Mouse (Mus musculus) urinary bladder, postnatal 14 days (tissue): ENCODE data around the gene Guca2b.
"Not testable (repeated sequence)": the region's sequence is repeated elsewhere in the genome, so short reads cannot be mapped to it uniquely, and the experiment has no call there.

Experiments
- DNase-seq: peaks from one replicate; pipeline ENCODE4 v3.0.0; 2021; ENCODE audit warnings: low spot score

Guca2b gene

DNA sequence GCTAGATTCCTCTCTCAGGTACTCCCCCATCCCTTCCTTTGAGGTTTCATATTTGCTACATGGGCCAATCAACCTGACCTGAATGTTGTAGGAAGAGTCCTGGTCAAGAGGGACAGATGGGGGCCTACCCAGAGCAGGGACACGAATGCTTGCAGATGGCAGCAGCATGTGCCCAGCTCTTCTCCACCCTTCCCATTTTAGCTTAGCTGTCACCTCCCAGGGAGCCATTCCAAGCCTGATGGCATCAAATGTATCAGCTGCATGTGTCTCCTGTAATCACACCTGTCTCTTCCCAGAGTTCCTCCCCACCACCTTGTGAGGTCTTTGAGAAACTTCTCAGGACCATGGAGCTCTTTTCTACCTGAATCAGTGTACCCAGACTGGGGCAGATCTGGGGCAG is 1.7 kb downstream of the Guca2b start:
- DNase-seq, result no peak

DNA sequence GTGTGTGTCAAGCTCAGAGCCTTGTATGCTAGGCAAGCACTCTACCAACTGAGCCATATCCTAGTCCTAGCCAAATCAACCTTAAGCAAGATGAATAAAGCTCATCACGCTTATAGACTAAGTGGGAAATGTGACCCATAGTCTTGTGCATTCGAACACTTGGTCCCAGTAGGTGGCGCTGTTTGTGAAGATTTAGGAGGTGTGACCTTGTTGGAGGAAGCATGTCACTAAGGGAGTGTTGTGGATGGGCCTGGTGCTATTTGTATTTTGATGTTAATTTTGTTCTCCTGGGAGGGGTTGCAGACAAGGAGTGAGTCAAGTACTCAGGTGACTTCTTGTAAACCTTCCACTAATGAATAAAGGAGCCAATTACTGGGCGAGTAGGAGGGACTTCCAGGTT is 16.1 kb downstream of the Guca2b start:
- DNase-seq, result no peak

DNA sequence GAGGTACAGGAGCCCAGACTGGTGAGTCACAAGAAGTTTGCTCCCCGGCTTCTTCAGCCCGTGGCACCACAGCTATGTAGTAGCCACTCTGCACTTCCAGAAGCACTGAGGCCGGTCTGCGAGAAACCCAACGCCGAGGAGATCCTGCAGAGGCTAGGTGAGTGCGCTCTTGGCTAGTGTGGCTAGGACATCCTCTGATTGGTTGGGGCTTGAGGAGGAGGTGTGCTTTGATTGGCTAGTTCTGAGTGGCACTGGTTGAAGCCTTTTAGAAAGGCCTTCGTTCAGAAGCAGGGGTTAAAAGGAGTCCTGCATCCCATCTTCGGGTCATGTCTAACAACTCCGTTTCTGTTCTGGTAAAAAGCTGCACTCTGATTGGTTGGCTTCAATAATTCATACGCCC is 20.1 kb downstream of the Guca2b start:
- no peak for DNase-seq

DNA sequence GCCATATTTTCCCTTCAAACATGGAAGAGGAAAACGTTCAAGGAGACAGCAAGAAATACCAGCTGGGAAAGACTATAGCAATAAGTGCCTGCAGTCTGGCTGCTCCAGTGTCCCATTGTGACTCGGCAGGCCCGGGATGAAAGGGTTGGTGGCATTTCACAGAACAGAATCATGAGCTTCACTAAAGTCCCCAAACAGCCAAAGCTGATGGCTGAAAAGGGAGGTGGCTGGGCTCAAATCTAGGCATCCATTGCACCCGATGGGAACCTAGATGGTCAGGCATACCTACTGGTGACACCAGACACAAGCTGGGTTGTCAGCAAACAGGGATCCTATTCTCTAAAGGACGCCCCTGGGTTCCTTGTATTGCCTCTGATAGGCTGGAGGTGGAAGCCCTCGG is 20.8 kb downstream of the Guca2b start:
- no peak for DNase-seq

DNA sequence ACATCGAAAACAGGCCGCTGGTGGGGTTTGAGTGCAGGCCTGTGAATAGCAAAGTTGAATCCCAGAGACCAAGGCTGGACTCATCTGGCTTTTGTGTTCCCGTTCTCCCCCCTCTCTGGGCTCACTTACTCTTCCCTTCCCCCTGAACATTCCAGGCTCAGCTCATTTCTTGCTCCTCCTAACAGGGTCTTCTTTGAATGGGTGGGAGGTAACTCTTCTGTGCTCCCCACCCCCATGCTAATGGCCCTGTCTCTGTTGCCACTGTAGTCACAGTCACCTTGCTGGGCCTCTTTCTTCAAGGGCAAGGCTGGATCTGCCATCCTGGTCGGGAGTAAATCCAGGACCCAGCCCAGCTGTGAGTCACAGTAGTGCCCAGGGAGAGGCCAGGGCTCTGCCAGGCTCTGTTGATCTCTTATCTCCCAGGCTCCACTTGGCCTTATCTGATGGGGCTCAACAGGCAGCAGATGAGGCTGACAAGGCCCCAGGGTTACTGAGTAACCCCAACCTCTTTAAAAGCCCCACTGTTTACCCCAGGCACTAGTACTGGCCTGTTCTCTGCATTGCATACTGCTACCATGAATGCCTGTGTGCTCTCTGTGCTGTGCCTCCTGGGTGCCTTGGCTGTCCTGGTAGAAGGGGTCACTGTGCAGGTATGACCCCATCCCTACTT is 21.4 kb downstream of the Guca2b start, which contains the start of gene Guca2a:
Gene Guca2a (plus strand): TSS at position 529 of the 670 bp plus-strand sequence.
- peak; percentile 78 for DNase-seq

DNA sequence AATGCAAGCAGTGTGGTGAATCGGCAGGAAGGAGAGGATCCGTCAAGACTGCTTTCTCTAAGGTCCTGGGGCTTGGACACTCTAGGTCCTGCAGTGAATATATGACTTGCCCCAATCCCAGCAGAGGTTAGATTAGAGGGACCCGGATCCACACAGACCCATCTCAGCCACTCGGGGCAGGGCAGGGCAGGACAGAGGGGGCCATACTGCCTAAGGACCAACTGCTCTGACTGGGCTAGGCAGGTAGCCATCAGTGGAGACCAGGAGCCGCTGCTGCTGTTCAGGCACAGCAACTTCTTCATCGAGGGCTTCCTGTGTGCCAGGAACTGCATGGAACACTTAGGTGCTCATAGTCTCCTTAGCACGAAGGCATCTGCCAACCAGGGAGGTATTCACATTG is 22.0 kb downstream of the Guca2b start:
- DNase-seq, result no peak

DNA sequence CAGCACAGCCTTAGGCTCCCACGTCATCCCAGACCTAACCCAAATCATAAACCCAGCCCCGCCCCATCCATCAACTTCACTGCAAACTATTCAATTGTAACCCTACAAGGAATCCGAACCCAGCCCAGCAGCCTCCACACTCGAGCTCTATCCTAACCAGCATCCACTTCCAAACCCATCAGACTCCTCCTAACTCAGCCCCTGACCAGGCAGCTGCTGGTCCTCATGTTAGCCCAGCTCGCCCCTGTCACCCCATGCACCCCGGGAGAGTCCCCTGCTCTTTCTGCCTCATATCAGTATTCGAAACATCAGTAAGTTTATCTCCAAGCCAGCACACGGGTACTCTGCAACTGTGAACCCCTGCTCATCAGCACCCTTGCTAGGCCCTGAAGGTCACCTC is 23.1 kb downstream of the Guca2b start:
- no peak for DNase-seq

DNA sequence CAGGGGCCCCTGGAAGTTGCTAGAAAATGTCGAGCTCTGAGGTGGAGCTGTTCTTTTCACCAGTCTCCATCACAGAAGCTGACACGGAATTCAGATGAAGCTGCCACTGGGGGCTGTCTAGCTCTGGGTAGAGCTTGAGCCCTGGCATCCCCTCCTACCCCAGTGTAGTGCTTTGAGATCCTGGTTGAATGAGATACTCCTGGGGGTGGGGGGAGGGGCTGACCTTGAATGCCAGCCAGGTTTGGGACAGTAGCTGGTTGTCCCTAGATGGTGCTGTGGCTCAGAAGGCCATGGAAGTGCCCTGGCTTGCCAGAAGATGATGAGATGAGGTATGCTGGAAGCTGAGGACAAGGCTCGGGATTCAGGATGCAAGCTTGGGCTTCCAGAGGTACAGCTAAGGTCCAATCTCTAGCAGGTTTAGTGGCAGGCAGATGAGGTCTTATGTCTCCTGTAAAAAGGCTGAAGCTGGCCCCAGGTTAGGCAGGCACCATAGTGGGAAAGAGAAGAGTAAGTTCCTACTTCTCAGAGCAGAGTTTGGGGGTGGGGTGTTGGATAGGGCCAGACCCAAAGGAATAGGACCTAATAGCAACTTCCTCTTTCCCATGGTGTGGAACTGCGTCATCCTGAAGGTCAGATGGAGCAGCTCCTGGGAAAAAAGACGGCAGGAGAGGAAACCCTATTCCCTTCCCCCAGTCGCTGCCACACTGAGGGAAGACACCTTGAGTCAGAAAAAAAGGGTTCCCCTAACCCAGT is 23.7 kb downstream of the Guca2b start:
- DNase-seq, result no peak

DNA sequence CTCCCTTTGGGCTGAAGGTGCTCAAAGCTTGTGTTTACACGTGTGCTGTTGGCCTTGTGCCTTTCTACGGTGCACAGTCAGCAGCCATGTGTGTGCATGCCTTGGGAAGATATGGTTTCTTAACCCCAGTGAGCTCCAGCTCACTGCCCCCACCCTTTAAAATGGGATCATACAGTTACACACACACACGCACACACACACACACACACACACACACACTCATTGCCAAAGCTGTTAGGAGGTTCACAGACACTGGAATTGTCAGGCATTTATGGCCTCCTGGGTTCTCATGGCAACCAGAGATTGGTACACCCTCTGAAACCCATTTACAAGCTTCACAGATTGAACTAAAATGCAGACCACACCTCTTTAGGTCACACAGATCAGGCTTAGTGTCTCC is 24.8 kb downstream of the Guca2b start:
- DNase-seq, result no peak

DNA sequence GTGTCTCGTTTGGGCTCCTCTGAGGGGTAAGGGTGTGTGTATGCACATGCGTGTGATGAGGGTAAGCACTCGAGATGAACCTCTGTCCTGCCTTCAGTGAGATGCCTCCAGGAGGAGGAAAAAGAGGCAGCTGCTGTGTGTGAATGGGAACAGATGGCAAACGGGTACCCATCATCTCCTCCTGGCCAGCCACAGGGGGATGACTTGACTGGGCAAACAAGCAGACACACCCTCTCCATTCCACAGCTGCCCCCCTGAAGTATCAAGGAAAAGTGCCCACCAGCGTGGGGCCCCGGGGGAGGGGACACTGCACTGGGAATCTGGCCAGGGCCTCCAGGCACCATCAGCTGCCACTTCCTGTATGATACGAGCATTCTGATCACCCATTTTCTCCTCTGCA is 25.4 kb downstream of the Guca2b start:
- no peak for DNase-seq

DNA sequence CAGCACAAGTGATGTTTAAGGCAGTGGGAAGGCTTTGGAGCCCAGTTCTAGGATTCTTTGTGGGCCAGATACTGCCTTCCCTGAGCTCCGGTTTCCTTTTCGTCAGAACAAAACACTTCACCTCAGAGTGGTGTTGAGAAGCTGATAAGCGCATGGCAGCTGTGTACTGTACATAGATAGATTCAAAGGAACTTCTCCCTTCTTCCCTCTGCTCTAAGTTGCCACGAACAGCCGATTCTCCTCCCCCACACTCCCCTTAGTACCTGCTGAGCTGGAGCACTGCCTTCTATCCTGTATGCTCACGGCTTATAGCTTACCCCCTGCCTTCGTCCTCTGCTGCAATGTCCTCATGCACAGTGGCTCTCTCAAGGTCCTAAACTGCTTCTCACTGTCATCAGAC is 26.0 kb downstream of the Guca2b start:
- no peak for DNase-seq

DNA sequence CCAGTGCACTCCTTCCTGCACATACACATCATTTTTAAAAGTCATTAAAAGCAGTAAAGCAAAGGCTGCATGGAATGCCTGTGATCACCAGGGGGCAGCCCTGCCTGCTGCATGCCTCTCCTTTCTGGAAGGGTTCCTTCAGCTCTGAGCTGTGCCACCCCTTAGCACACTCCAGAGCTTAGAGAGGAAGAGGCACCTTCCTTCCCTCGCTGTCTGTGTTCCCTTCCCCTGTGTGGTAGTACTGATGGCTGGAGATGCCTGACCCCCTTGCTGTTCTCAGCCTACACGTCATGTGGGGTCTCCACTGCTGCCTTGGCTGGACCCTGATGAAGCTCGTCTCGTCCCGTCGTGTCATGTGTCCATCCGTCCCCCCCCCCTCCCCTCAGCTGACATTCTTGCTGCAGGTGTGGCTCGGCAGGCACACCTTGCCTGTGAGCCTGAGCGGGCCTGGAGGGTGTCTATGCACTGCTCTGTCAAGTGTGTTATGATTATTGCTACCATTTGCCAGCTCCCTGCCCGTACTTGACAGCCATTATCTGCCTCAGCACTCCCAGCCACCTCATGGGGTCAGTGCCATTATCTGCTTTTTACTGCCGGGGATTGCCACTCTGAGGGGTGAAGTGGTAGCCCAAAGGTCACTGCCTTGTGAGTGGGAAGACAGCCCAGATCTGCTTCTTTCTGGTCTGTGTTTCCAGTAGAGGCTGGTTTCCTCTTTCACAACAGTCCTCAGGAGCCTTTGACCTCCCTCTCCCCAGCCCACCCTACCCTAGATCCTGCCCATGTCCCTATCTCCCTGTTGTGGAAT is 27.4 kb downstream of the Guca2b start:
- DNase-seq, result peak; percentile 63

DNA sequence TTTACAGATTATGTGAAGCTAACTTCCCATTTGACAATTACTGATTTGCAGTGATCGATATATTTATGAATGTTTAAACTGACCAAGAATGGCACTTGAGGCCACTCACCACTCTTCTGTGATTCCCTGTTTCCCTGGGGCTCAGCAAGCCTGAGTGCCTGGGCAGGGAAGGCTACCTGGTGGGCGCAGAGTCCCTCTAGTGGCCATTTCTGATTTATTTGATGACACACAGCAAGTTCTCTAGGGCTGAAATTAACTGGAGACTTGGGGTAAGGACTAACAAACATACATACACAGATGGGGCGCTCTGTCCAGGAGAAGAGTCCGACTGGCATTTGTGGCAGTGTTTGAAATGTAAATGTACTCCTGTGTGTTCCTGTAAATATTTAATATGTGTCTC is 30.4 kb downstream of the Guca2b start:
- DNase-seq, result not testable (repeated sequence)

DNA sequence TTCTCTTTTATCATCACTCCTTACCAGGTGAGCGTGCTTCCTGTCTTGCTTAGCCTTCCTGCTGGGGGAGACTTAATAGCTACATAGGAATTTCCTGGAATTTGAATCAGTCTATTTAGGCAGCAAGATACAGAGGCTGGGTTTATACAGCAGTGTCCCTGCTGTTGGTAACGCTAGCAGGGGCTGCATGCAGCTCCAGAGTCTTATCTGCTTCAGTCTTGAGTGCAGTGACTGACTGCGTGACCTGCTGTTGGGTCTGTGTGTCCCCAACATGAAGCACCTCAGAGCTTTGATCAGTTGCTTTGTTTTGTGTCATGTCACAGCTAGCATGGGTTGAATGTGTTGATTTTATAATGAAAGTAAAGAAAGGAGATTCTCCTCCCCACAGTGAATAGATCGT is 31.4 kb downstream of the Guca2b start:
- DNase-seq, result no peak

DNA sequence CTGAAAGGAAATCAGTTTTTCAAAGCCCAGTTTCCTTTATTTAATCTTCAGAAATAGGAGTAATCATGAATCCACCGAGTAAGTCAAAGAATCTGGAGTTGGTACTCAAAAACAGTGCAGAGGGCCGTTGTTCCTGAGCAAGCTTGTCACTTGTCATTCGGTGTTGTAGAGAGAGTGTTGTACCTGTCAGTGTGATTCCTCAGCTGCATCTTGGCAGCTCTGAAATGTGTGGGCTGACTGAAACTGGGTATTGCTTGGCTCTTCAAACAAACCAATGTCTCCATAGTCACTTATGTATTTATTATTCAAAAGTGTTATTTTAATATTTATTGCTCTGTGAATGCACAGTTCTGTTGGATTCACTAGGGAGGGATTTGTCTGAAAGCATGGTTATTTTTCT is 31.9 kb downstream of the Guca2b start:
- DNase-seq, result no peak

DNA sequence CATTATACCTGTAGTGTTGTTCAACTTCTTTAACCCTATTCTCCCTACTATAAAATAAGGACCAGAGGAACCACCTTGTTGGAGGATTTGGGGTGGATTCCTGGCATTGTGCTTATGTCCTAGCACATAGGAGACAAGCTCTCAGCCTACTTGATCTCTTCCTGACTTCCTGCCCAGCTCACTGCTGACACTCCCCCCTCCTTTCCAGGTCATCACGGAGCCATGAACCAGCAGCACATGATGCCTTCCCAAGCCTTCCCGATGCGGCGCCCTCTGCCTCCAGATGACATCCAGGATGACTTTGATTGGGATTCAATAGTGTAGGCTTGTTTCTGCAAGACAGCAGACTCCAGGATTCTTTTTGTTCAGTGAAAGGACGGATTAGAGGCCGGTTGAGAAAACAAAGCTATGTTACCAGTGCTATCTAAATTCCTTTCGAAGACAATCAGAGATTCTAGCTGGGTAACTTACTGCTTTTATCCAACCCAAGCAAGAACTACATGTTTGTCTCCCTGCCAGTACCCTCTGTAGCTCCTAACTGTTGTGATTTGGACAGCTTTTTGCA is 32.6 kb downstream of the Guca2b start:
- DNase-seq, result no peak

DNA sequence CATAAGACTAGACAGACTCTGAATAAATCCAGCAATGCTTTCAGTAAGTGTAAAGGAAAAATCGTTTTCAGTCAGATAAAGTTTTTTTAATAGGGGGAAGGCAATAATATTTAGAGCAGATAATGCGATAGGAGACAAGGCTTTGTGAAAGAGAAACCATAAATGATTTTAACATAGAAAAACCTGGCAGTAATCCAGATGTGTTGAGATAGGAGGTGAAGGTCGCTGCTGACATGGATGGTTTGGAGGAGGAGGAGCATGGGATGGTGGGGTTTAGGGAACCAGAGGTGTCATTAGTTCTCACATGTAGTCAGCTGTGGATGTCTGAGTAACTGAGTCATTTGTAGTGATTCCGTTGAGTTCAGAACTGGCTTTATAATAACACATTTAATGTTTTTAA is 44.0 kb downstream of the Guca2b start:
- DNase-seq, result no peak

DNA sequence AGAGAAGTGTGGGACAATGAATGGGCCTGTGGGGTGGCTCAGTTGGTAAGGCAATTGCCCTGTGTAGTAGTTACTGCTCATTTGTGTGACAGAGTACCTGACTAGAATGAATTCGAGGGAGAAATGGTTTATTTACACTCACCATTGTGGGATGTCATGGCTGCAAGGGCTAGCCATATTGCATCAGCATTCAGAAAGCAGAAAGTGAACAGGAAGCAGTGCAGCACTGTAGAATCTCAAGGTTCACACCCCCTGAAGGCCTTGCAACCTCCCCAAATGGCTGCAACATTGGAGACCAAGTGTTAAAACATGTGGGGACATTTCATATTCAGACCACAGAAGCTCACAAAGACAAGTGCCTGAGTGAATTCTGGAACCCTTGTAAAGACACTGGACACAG is 44.7 kb downstream of the Guca2b start:
- no peak for DNase-seq

DNA sequence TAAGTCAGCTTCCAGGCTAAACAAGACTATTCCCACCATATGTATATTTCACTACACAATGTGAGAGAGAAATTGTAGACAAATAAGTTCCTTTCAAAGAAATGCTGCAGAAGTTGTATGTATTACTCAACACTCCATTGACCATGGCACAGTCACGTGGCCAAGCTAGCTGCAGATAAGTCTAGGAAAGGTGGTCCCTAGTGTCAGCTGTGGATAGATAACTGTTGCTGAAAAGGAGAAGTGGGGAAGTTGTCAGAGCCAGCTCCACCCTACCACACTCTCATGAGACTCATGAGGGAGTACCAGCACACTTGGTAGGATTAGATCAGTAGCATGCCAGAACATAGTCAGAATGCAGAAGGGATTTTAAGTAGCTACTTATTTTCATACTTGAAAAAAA is 49.3 kb downstream of the Guca2b start:
- no peak for DNase-seq
